Mouse (Mus musculus) C2C12 (cell line): Measurements from ENCODE around the gene Sdk2.

Experiments
- CTCF ChIP-seq: IDR thresholded peaks from one replicate; pipeline ENCODE4 v1.5.1; 2011; ENCODE audit not compliant: control insufficient read depth, insufficient read depth, insufficient read length
- MAX ChIP-seq: IDR thresholded peaks from one replicate; pipeline ENCODE4 v1.6.1; 2011; ENCODE audit warnings: mild to moderate bottlenecking, control low read depth
- USF1 ChIP-seq: IDR thresholded peaks from one replicate; pipeline ENCODE4 v1.6.1; 2011; ENCODE audit warnings: low read depth, mild to moderate bottlenecking, control low read depth, moderate library complexity

- TF ChIP-seq CTCF (no peak), USF1 (no peak), MAX (no peak)
Observed at GRCm38 (mm10) chr11:113888156-113888750, 178.6 kb downstream of the Sdk2 start.
